Mouse (Mus musculus): ENCODE data around the gene Lif. TPM values are rescaled to one million over a fixed set of nuclear protein-coding genes. Genes with fewer than 3 reads are reported as not detected.

Lif gene
- polyA plus RNA-seq, 2 experiments = 0.02 TPM; not detected in 1

- no peaks in the 10 kb centered on the region for H3K4me1 ChIP-seq (replicated peaks; ENCODE audit: control insufficient read depth in 2 of 2, insufficient read depth in 2 of 2, low read length in 1 of 2)
- H3K4me2 ChIP-seq (ENCODE audit: low read depth) = no peak overlapping the region
- no peak for TF ChIP-seq CTCF (IDR thresholded peaks at IDR 0.05; ENCODE audit: low read depth)
- no peak for TF ChIP-seq EP300 (IDR thresholded peaks at IDR 0.05; ENCODE audit: low read depth)
- 62% methylated on average over 11 of the region's 11 CpGs for WGBS (ENCODE audit: insufficient replicate concordance)
- H3K4me3 ChIP-seq (ENCODE audit: insufficient read depth in 1 of 2, low read depth in 2 of 2, low read length in 2 of 2) = no peak overlapping the region
- peaks cover 30% of the 10 kb centered on the region for H3K27me3 ChIP-seq (ENCODE audit: control insufficient read depth, insufficient read depth, low read length)
- no peak overlapping the region for H3K9ac ChIP-seq (replicated peaks)
- H3K36me3 ChIP-seq (replicated peaks; ENCODE audit: control insufficient read depth, insufficient read depth, low read depth) = no peaks in the 10 kb centered on the region
- H3K9me3 ChIP-seq (ENCODE audit: control insufficient read depth, low read length) = no peaks in the 10 kb centered on the region
- H3K27ac ChIP-seq = no peak overlapping the region
- ATAC-seq (ENCODE audit: insufficient read depth) (no peak), DNase-seq (ENCODE audit: low read depth in 3 of 3, low spot score in 3 of 3) (no peak)
Measured at GRCm38 (mm10) chr11:4271544-4271943, 14.2 kb downstream of the Lif start.

GRCm38 (mm10) chr11:4276411-4276861, 19.1 kb downstream of the Lif start:
- Histone ChIP-seq H3K27ac (no peak overlapping the region), H3K27me3 (ENCODE audit: control insufficient read depth, insufficient read depth, low read length) (no peaks in the 10 kb centered on the region), H3K4me2 (ENCODE audit: low read depth) (no peak overlapping the region), H3K4me1 (replicated peaks; ENCODE audit: control insufficient read depth in 2 of 2, insufficient read depth in 2 of 2, low read length in 1 of 2) (no peaks in the 10 kb centered on the region), H3K9me3 (ENCODE audit: control insufficient read depth, low read length) (no peaks in the 10 kb centered on the region), H3K36me3 (replicated peaks; ENCODE audit: control insufficient read depth, insufficient read depth, low read depth) (no peaks in the 10 kb centered on the region), H3K4me3 (ENCODE audit: insufficient read depth in 1 of 2, low read depth in 2 of 2, low read length in 2 of 2) (no peak overlapping the region), H3K9ac (replicated peaks) (no peak overlapping the region)
- 66% methylated on average over 11 of the region's 11 CpGs for WGBS (ENCODE audit: insufficient replicate concordance)
- TF ChIP-seq EP300 (IDR thresholded peaks at IDR 0.05; ENCODE audit: low read depth) (no peak), CTCF (IDR thresholded peaks at IDR 0.05; ENCODE audit: low read depth) (no peak)
- no peak for DNase-seq (ENCODE audit: low read depth in 3 of 3, low spot score in 3 of 3)
- ATAC-seq (ENCODE audit: insufficient read depth) = no peak

GRCm38 (mm10) chr11:4279909-4280308, 22.6 kb downstream of the Lif start:
- 53% methylated on average over 7 of the region's 7 CpGs for WGBS (ENCODE audit: insufficient replicate concordance)
- ATAC-seq (ENCODE audit: insufficient read depth) = no peak
- TF ChIP-seq EP300 (IDR thresholded peaks at IDR 0.05; ENCODE audit: low read depth) = no peak
- no peak for DNase-seq (ENCODE audit: low read depth in 3 of 3, low spot score in 3 of 3)
- Histone ChIP-seq H3K9ac (replicated peaks) (no peak overlapping the region), H3K36me3 (replicated peaks; ENCODE audit: control insufficient read depth, insufficient read depth, low read depth) (no peaks in the 10 kb centered on the region), H3K4me1 (replicated peaks; ENCODE audit: control insufficient read depth in 2 of 2, insufficient read depth in 2 of 2, low read length in 1 of 2) (no peaks in the 10 kb centered on the region), H3K27me3 (ENCODE audit: control insufficient read depth, insufficient read depth, low read length) (no peaks in the 10 kb centered on the region), H3K4me3 (ENCODE audit: insufficient read depth in 1 of 2, low read depth in 2 of 2, low read length in 2 of 2) (no peak overlapping the region), H3K27ac (no peak overlapping the region), H3K9me3 (ENCODE audit: control insufficient read depth, low read length) (no peaks in the 10 kb centered on the region), H3K4me2 (ENCODE audit: low read depth) (no peak overlapping the region)

- TF ChIP-seq EP300 (IDR thresholded peaks at IDR 0.05; ENCODE audit: low read depth) = no peak
- TF ChIP-seq CTCF (IDR thresholded peaks at IDR 0.05; ENCODE audit: low read depth) = no peak
- no peaks in the 10 kb centered on the region for H3K4me1 ChIP-seq (replicated peaks; ENCODE audit: control insufficient read depth in 2 of 2, insufficient read depth in 2 of 2, low read length in 1 of 2)
- no peak overlapping the region for H3K9ac ChIP-seq (replicated peaks)
- H3K9me3 ChIP-seq (ENCODE audit: control insufficient read depth, low read length) = no peaks in the 10 kb centered on the region
- 73% methylated on average over 6 of the region's 6 CpGs for WGBS (ENCODE audit: insufficient replicate concordance)
- no peaks in the 10 kb centered on the region for H3K27me3 ChIP-seq (ENCODE audit: control insufficient read depth, insufficient read depth, low read length)
- H3K27ac ChIP-seq = no peak overlapping the region
- ATAC-seq (ENCODE audit: insufficient read depth) (no peak), DNase-seq (ENCODE audit: low read depth in 3 of 3, low spot score in 3 of 3) (no peak)
- H3K4me3 ChIP-seq (ENCODE audit: insufficient read depth in 1 of 2, low read depth in 2 of 2, low read length in 2 of 2) = no peak overlapping the region
- H3K4me2 ChIP-seq (ENCODE audit: low read depth) = no peak overlapping the region
- no peaks in the 10 kb centered on the region for H3K36me3 ChIP-seq (replicated peaks; ENCODE audit: control insufficient read depth, insufficient read depth, low read depth)
Measured at GRCm38 (mm10) chr11:4281852-4282251, 24.5 kb downstream of the Lif start.

- DNase-seq (ENCODE audit: low read depth in 3 of 3, low spot score in 3 of 3) = no peak
- 38% methylated on average over 4 of the region's 4 CpGs for whole genome bisulfite sequencing (ENCODE audit: insufficient replicate concordance)
- ATAC-seq (ENCODE audit: insufficient read depth) = no peak
Measured at GRCm38 (mm10) chr11:4283627-4284026, 26.3 kb downstream of the Lif start.

More at GRCm38 (mm10) chr11:4283627-4284026, 26.3 kb downstream of the Lif start:
- no peaks in the 10 kb centered on the region; a peak in 1 of 4 replicates for H3K4me1 ChIP-seq (replicated peaks; ENCODE audit: control insufficient read depth in 2 of 2, insufficient read depth in 2 of 2, low read length in 1 of 2)
- no peak overlapping the region for H3K4me3 ChIP-seq (ENCODE audit: insufficient read depth in 1 of 2, low read depth in 2 of 2, low read length in 2 of 2)
- no peak overlapping the region for H3K27ac ChIP-seq
- H3K9ac ChIP-seq (replicated peaks) = no peak overlapping the region
- no peaks in the 10 kb centered on the region for H3K27me3 ChIP-seq (ENCODE audit: control insufficient read depth, insufficient read depth, low read length)
- TF ChIP-seq EP300 (IDR thresholded peaks at IDR 0.05; ENCODE audit: low read depth) = no peak
- TF ChIP-seq CTCF (IDR thresholded peaks at IDR 0.05; ENCODE audit: low read depth) = no peak
- no peaks in the 10 kb centered on the region for H3K9me3 ChIP-seq (ENCODE audit: control insufficient read depth, low read length)
- no peaks in the 10 kb centered on the region for H3K36me3 ChIP-seq (replicated peaks; ENCODE audit: control insufficient read depth, insufficient read depth, low read depth)
- no peak overlapping the region for H3K4me2 ChIP-seq (ENCODE audit: low read depth)

All from liver, embryonic 14.5 days (tissue).